Mouse (Mus musculus): ENCODE data around the gene Zbtb38. TPM values are rescaled to one million over a fixed set of nuclear protein-coding genes. Genes with fewer than 3 reads are reported as not detected.

The Zbtb38 gene
- total RNA-seq, 1 experiment = 16.0 TPM

DNA sequence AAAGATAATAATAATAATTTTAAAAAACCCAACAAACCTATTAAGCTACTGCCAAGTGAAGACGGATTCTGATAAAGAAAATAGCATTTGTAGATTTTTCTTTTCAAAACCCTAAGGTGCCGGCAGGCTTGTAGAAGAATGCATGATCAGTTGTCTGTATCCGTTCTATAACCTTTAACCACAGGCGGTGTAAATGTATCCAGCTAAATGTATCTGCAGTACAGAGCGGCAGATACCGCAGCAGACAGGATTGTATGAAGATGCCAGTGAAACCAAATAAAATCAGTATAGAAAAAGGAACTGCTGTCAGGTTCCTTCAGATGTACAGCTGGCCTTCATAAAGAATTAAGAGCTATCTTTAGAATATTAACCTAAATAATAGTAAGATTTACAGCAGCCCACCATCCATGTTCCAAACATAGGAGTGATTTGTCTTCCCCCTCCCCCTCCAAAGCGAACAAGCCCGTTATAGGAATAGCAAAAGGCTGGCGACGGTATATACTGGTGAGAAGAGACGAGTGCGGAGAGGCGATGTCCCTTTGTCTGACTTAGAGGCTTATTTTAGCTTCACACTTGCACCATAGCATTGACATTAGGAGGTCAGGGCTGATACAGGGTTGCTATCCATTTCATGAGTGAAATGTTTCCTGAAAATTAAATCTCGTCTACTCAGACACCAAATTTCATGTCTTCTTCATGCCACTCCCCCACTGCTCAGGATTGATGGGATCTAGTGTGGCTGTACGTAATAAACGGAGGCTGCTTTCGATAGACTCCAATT lies 19.8 kb downstream of the Zbtb38 start:
- DNase-seq (ENCODE audit: low read depth, low spot score) = no peak
- TF ChIP-seq HCFC1 (IDR thresholded peaks at IDR 0.05; ENCODE audit: borderline replicate concordance, insufficient read depth, low read length) (no peak), ZNF384 (IDR thresholded peaks at IDR 0.05; ENCODE audit: low read depth, low read length) (no peak), CHD2 (IDR thresholded peaks at IDR 0.05; ENCODE audit: low read depth, low read length) (no peak), MAFK (IDR thresholded peaks at IDR 0.05; ENCODE audit: insufficient read depth, low read depth, low read length) (no peak), ZC3H11A (IDR thresholded peaks at IDR 0.05; ENCODE audit: borderline replicate concordance, low read depth, low read length) (no peak)
- no peaks in the 10 kb centered on the region for H3K9me3 ChIP-seq (ENCODE audit: control insufficient read depth, insufficient read depth, low read depth, low read length)
- H3K4me1 ChIP-seq (ENCODE audit: control insufficient read depth in 2 of 2, insufficient read depth in 2 of 2, low read length in 2 of 2, poor library complexity in 1 of 2) = peaks cover 3 to 16% of the 10 kb centered on the region in 2 experiments
- no peak overlapping the region for H3K4me3 ChIP-seq (ENCODE audit: insufficient read depth in 1 of 2, low read depth in 1 of 2, low read length in 2 of 2, poor library complexity in 1 of 2, severe bottlenecking in 1 of 2)
- in situ Hi-C loops (cut with MboI; ENCODE audit: low sequenced_read_pairs in 2 of 2, unreplicated experiment in 2 of 2) = no loop called here
- no peaks in the 10 kb centered on the region for H3K36me3 ChIP-seq (ENCODE audit: control insufficient read depth, insufficient read depth, low read length, poor library complexity, severe bottlenecking)
- H3K9ac ChIP-seq (ENCODE audit: insufficient read depth, low read depth, low read length, poor library complexity, severe bottlenecking) = no peak overlapping the region
- H3K27ac ChIP-seq (ENCODE audit: insufficient read depth, low read depth, low read length, poor library complexity, severe bottlenecking) = no peak overlapping the region

DNA sequence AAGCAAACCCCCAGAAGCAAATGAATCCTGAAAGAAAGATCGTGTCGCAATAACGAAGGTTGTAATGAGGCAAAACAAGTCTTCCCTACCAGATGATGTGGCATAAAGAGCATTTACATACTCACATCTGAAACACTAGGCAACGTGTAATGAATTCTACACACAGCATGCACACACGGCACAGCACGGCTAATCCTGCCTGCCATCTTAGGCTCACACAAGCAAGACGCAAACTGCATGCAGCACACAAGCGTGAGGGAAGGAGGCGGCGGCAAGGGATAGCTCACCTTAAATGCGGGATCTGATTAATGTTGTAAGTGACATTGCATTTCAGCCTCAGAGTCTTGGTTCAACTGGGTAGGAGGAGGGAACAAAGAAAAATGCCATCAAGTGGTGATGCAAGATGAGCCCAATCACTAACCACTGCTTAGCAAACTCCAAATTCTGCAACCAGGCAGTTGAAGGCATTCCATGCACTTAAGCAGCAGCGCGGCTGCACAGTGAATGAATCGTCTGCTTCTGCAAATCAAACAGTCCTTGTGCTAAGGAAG lies 20.6 kb downstream of the Zbtb38 start:
- no peak overlapping the region for H3K9ac ChIP-seq (ENCODE audit: insufficient read depth, low read depth, low read length, poor library complexity, severe bottlenecking)
- no peak for DNase-seq (ENCODE audit: low read depth, low spot score)
- no peaks in the 10 kb centered on the region for H3K9me3 ChIP-seq (ENCODE audit: control insufficient read depth, insufficient read depth, low read depth, low read length)
- no peak overlapping the region for H3K27ac ChIP-seq (ENCODE audit: insufficient read depth, low read depth, low read length, poor library complexity, severe bottlenecking)
- peaks cover 3 to 16% of the 10 kb centered on the region in 2 experiments for H3K4me1 ChIP-seq (ENCODE audit: control insufficient read depth in 2 of 2, insufficient read depth in 2 of 2, low read length in 2 of 2, poor library complexity in 1 of 2)
- H3K4me3 ChIP-seq (ENCODE audit: insufficient read depth in 1 of 2, low read depth in 1 of 2, low read length in 2 of 2, poor library complexity in 1 of 2, severe bottlenecking in 1 of 2) = no peak overlapping the region; a peak in 1 of 4 replicates
- in situ Hi-C loops (cut with MboI; ENCODE audit: low sequenced_read_pairs in 2 of 2, unreplicated experiment in 2 of 2) = no loop called here
- no peaks in the 10 kb centered on the region for H3K36me3 ChIP-seq (ENCODE audit: control insufficient read depth, insufficient read depth, low read length, poor library complexity, severe bottlenecking)
- no peak for TF ChIP-seq CHD2 (IDR thresholded peaks at IDR 0.05; ENCODE audit: low read depth, low read length)
- no peak for TF ChIP-seq HCFC1 (IDR thresholded peaks at IDR 0.05; ENCODE audit: borderline replicate concordance, insufficient read depth, low read length)
- TF ChIP-seq ZC3H11A (IDR thresholded peaks at IDR 0.05; ENCODE audit: borderline replicate concordance, low read depth, low read length) = no peak
- TF ChIP-seq MAFK (IDR thresholded peaks at IDR 0.05; ENCODE audit: insufficient read depth, low read depth, low read length) = no peak
- TF ChIP-seq ZNF384 (IDR thresholded peaks at IDR 0.05; ENCODE audit: low read depth, low read length) = no peak

DNA sequence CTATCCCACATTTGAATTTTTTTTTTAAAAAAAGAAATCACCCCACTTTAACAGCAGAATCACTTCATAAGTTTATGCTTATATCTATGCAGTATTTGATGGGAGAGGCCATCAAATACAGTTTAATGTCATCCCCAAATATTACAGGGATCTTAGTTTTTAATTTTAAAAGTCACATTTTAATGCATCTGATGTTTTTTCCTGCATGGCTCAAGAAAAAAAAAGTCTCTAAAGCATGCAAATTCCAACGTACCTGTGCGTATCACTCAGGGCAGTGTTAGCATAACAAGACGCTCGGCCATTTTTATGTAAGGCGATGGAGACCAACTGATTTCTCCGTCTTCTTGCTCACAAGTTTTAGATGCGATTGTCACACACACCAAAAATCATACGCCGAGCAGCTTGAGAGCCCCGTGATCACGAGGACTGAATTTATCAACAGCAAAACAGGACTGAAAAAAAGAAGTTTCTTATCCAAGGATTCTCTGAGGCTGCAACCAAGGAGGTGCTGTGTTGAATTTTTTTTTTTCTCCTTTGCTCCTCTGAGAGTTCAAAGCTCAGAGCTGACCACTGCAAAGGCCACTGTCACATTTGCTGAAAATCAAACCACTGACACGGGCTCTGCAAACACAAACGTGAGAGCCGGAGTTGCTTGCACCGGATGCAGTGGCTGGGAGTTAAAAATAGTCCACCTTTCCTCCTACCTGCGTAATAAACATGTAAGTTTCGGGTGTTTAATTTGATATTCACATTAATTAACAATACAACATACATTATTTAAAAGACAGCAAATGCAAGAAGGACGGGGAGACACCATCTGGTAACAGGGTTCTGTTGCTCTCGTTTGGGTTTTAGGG lies 21.4 kb downstream of the Zbtb38 start:
- in situ Hi-C loops (cut with MboI; ENCODE audit: low sequenced_read_pairs in 2 of 2, unreplicated experiment in 2 of 2) = no loop called here

DNA sequence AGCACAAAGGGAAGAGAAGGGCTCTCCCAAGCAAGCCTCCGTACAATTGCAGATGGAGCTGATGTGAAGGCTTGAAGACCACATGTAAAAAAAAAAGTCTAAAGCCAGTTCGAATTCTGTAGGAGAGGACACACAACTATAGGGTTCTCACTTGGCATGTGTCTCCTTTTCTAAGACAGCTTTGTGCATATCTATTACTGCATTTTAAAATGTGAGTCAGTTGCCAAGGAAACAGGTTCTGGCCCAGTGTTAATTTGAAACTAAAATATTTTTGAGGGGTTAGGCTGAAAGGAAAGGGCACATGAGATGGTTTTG lies 22.4 kb downstream of the Zbtb38 start:
- no peak for DNase-seq (ENCODE audit: low read depth, low spot score)
- no peak overlapping the region for H3K9ac ChIP-seq (ENCODE audit: insufficient read depth, low read depth, low read length, poor library complexity, severe bottlenecking)
- TF ChIP-seq MAFK (IDR thresholded peaks at IDR 0.05; ENCODE audit: insufficient read depth, low read depth, low read length) (no peak), CHD2 (IDR thresholded peaks at IDR 0.05; ENCODE audit: low read depth, low read length) (no peak), ZC3H11A (IDR thresholded peaks at IDR 0.05; ENCODE audit: borderline replicate concordance, low read depth, low read length) (no peak), HCFC1 (IDR thresholded peaks at IDR 0.05; ENCODE audit: borderline replicate concordance, insufficient read depth, low read length) (no peak), ZNF384 (IDR thresholded peaks at IDR 0.05; ENCODE audit: low read depth, low read length) (no peak)
- peaks cover 3 to 29% of the 10 kb centered on the region in 2 experiments for H3K4me1 ChIP-seq (ENCODE audit: control insufficient read depth in 2 of 2, insufficient read depth in 2 of 2, low read length in 2 of 2, poor library complexity in 1 of 2)
- no peaks in the 10 kb centered on the region for H3K36me3 ChIP-seq (ENCODE audit: control insufficient read depth, insufficient read depth, low read length, poor library complexity, severe bottlenecking)
- peak overlapping the region; percentile 48; the same call in 1 of the 2 replicates for H3K27ac ChIP-seq (ENCODE audit: insufficient read depth, low read depth, low read length, poor library complexity, severe bottlenecking)
- no peak overlapping the region for H3K4me3 ChIP-seq (ENCODE audit: insufficient read depth in 1 of 2, low read depth in 1 of 2, low read length in 2 of 2, poor library complexity in 1 of 2, severe bottlenecking in 1 of 2)
- in situ Hi-C loops (cut with MboI; ENCODE audit: low sequenced_read_pairs in 2 of 2, unreplicated experiment in 2 of 2) = no loop called here
- H3K9me3 ChIP-seq (ENCODE audit: control insufficient read depth, insufficient read depth, low read depth, low read length) = no peaks in the 10 kb centered on the region

More for the DNA sequence above, 21.4 kb downstream of the Zbtb38 start:
- no peak overlapping the region for H3K27ac ChIP-seq (ENCODE audit: insufficient read depth, low read depth, low read length, poor library complexity, severe bottlenecking)
- TF ChIP-seq MAFK (IDR thresholded peaks at IDR 0.05; ENCODE audit: insufficient read depth, low read depth, low read length) (no peak), ZC3H11A (IDR thresholded peaks at IDR 0.05; ENCODE audit: borderline replicate concordance, low read depth, low read length) (no peak), HCFC1 (IDR thresholded peaks at IDR 0.05; ENCODE audit: borderline replicate concordance, insufficient read depth, low read length) (no peak), CHD2 (IDR thresholded peaks at IDR 0.05; ENCODE audit: low read depth, low read length) (no peak), ZNF384 (IDR thresholded peaks at IDR 0.05; ENCODE audit: low read depth, low read length) (no peak)
- DNase-seq (ENCODE audit: low read depth, low spot score) = no peak
- H3K4me1 ChIP-seq (ENCODE audit: control insufficient read depth in 2 of 2, insufficient read depth in 2 of 2, low read length in 2 of 2, poor library complexity in 1 of 2) = peaks cover 3 to 22% of the 10 kb centered on the region in 2 experiments
- no peaks in the 10 kb centered on the region for H3K36me3 ChIP-seq (ENCODE audit: control insufficient read depth, insufficient read depth, low read length, poor library complexity, severe bottlenecking)
- no peaks in the 10 kb centered on the region for H3K9me3 ChIP-seq (ENCODE audit: control insufficient read depth, insufficient read depth, low read depth, low read length)
- H3K9ac ChIP-seq (ENCODE audit: insufficient read depth, low read depth, low read length, poor library complexity, severe bottlenecking) = no peak overlapping the region; the same call in 1 of the 2 replicates
- H3K4me3 ChIP-seq (ENCODE audit: insufficient read depth in 1 of 2, low read depth in 1 of 2, low read length in 2 of 2, poor library complexity in 1 of 2, severe bottlenecking in 1 of 2) = no peak overlapping the region
